Mouse (Mus musculus) MEL (cell line): ENCODE measurements around the gene Slc44a3. TPM values are rescaled to one million over a fixed set of nuclear protein-coding genes. Genes with fewer than 3 reads are reported as not detected.

Source experiments
- DNase-seq: peaks from one replicate; pipeline ENCODE4 v3.0.0; 2011; ENCODE audit warnings: low read depth, low spot score
- H3K27ac ChIP-seq: 2 replicates; pipeline ENCODE4 v1.5.1; 2012; ENCODE audit warnings: low read depth, mild to moderate bottlenecking, control low read depth, low read length, moderate library complexity; ENCODE audit not compliant: control insufficient read depth
- H3K27me3 ChIP-seq, 2 experiments: fragments of 150-350 bp in 1 of 2; sonication (generic) in 1 of 2; 2 replicates each; pipeline ENCODE4 v1.6.1; 2012; ENCODE audit warnings: low read length in 2 of 2, mild to moderate bottlenecking in 2 of 2, improper control_type of control experiment in 1 of 2, moderate library complexity in 1 of 2; ENCODE audit not compliant: insufficient read depth in 2 of 2, control insufficient read depth in 1 of 2
- H3K36me3 ChIP-seq, 2 experiments: 2 replicates each; pipeline ENCODE4 v1.6.1; 2012 to 2014; ENCODE audit warnings: low read length in 2 of 2, improper control_type of control experiment in 1 of 2, inconsistent platforms in 1 of 2, mild to moderate bottlenecking in 1 of 2; ENCODE audit not compliant: insufficient read depth in 2 of 2, control insufficient read depth in 1 of 2
- H3K4me1 ChIP-seq, 2 experiments: fragments of 150-350 bp in 1 of 2; sonication (generic) in 1 of 2; 2 replicates each; pipeline ENCODE4 v1.6.1; 2012; ENCODE audit warnings: low read length in 2 of 2, improper control_type of control experiment in 1 of 2, mild to moderate bottlenecking in 1 of 2; ENCODE audit not compliant: insufficient read depth in 2 of 2, control insufficient read depth in 1 of 2
- H3K4me3 ChIP-seq, 2 experiments: fragments of 150-350 bp in 1 of 2; sonication (generic) in 1 of 2; 2 replicates each; pipeline ENCODE4 v1.5.1; 2012; ENCODE audit warnings: low read depth in 2 of 2, low read length in 2 of 2, mild to moderate bottlenecking in 2 of 2, moderate library complexity in 2 of 2, control low read depth in 1 of 2, improper control_type of control experiment in 1 of 2; ENCODE audit not compliant: control insufficient read depth in 1 of 2, insufficient read depth in 1 of 2
- H3K79me2 ChIP-seq: 2 replicates; pipeline ENCODE4 v1.6.1; 2012; ENCODE audit warnings: mild to moderate bottlenecking, low read length, moderate library complexity; ENCODE audit not compliant: control insufficient read depth, poor library complexity, insufficient read depth
- H3K9ac ChIP-seq: 2 replicates; pipeline ENCODE4 v1.6.1; 2012; ENCODE audit warnings: low read depth, mild to moderate bottlenecking, control low read depth, low read length, moderate library complexity; ENCODE audit not compliant: control insufficient read depth, poor library complexity, severe bottlenecking
- H3K9me3 ChIP-seq: fragments of 150-350 bp; sonication (generic); replicated peaks from 2 replicates; pipeline ENCODE4 v1.6.1; 2012; ENCODE audit warnings: mild to moderate bottlenecking, low read length, improper control_type of control experiment, moderate library complexity; ENCODE audit not compliant: insufficient read depth
- BHLHE40 ChIP-seq: IDR thresholded peaks from 2 replicates; pipeline ENCODE4 v1.6.1; 2012; ENCODE audit warnings: low read depth, mild to moderate bottlenecking, inconsistent platforms, low read length, improper control_type of control experiment, borderline replicate concordance
- CHD2 ChIP-seq: IDR thresholded peaks from 2 replicates; pipeline ENCODE4 v1.6.1; 2011; ENCODE audit warnings: low read length, improper control_type of control experiment
- E2F4 ChIP-seq: IDR thresholded peaks from 2 replicates; pipeline ENCODE4 v1.6.1; 2011; ENCODE audit warnings: low read depth, low read length, improper control_type of control experiment, borderline replicate concordance
- GABPA ChIP-seq: IDR thresholded peaks from 2 replicates; pipeline ENCODE4 v1.6.1; 2012; ENCODE audit warnings: low read depth, mild to moderate bottlenecking, inconsistent platforms, low read length, improper control_type of control experiment, moderate library complexity
- GATA1 ChIP-seq: IDR thresholded peaks from 2 replicates; pipeline ENCODE4 v1.6.1; 2011; ENCODE audit warnings: low read depth, low read length, improper control_type of control experiment
- MEF2A ChIP-seq: IDR thresholded peaks from 2 replicates; pipeline ENCODE4 v1.6.1; 2014; ENCODE audit warnings: low read depth, mild to moderate bottlenecking, inconsistent platforms, low read length, improper control_type of control experiment; ENCODE audit not compliant: poor library complexity, insufficient replicate concordance, severe bottlenecking; ENCODE audit errors: extremely low read depth
- MXI1 ChIP-seq: IDR thresholded peaks from 2 replicates; pipeline ENCODE4 v1.6.1; 2011; ENCODE audit warnings: mild to moderate bottlenecking, low read depth, low read length, improper control_type of control experiment
- MYB ChIP-seq: IDR thresholded peaks from 2 replicates; pipeline ENCODE4 v1.6.1; 2011; ENCODE audit warnings: mild to moderate bottlenecking, low read depth, low read length, improper control_type of control experiment
- NELFE ChIP-seq: IDR thresholded peaks from 2 replicates; pipeline ENCODE4 v1.6.1; 2011; ENCODE audit warnings: low read depth, low read length, improper control_type of control experiment
- NRF1 ChIP-seq: IDR thresholded peaks from 2 replicates; pipeline ENCODE4 v1.6.1; 2014; ENCODE audit warnings: low read depth, mild to moderate bottlenecking, inconsistent platforms, low read length, improper control_type of control experiment, moderate library complexity; ENCODE audit not compliant: poor library complexity, insufficient read depth, severe bottlenecking
- POLR2A ChIP-seq, 2 experiments: IDR thresholded peaks; 2 replicates each; pipeline ENCODE4 v1.6.1; 2011 to 2012; ENCODE audit warnings: low read length in 2 of 2, mild to moderate bottlenecking in 2 of 2, control low read depth in 1 of 2, improper control_type of control experiment in 1 of 2, low read depth in 1 of 2, moderate library complexity in 1 of 2; ENCODE audit not compliant: control insufficient read depth in 1 of 2, insufficient read depth in 1 of 2, poor library complexity in 1 of 2
- RAD21 ChIP-seq: IDR thresholded peaks from 2 replicates; pipeline ENCODE4 v1.6.1; 2011; ENCODE audit warnings: mild to moderate bottlenecking, low read depth, low read length, improper control_type of control experiment
- SIN3A ChIP-seq: IDR thresholded peaks from 2 replicates; pipeline ENCODE4 v1.6.1; 2012; ENCODE audit warnings: low read length, improper control_type of control experiment, inconsistent platforms
- SMC3 ChIP-seq: IDR thresholded peaks from 2 replicates; pipeline ENCODE4 v1.6.1; 2011; ENCODE audit warnings: low read depth, low read length, improper control_type of control experiment
- TAL1 ChIP-seq: IDR thresholded peaks from 2 replicates; pipeline ENCODE4 v1.6.1; 2012; ENCODE audit warnings: mild to moderate bottlenecking, inconsistent platforms, low read length, moderate library complexity, mixed read lengths
- TCF12 ChIP-seq: IDR thresholded peaks from 2 replicates; pipeline ENCODE4 v1.6.1; 2014; ENCODE audit warnings: low read depth, mild to moderate bottlenecking, inconsistent platforms, low read length, improper control_type of control experiment, moderate library complexity
- UBTF ChIP-seq: IDR thresholded peaks from 2 replicates; pipeline ENCODE4 v1.6.1; 2012; ENCODE audit warnings: low read depth, mild to moderate bottlenecking, inconsistent platforms, low read length, improper control_type of control experiment, moderate library complexity, borderline replicate concordance; ENCODE audit not compliant: insufficient read depth
- USF2 ChIP-seq, 2 experiments: IDR thresholded peaks; 2 replicates each; pipeline ENCODE4 v1.6.1; 2011 to 2012; ENCODE audit warnings: improper control_type of control experiment in 2 of 2, low read length in 2 of 2, borderline replicate concordance in 1 of 2, inconsistent platforms in 1 of 2, low read depth in 1 of 2, mild to moderate bottlenecking in 1 of 2; ENCODE audit not compliant: insufficient read depth in 1 of 2
- ZMIZ1 ChIP-seq: IDR thresholded peaks from 2 replicates; pipeline ENCODE4 v1.6.1; 2012; ENCODE audit warnings: low read depth, mild to moderate bottlenecking, inconsistent platforms, low read length, improper control_type of control experiment, moderate library complexity
- polyA plus RNA-seq, 2 experiments: library from polyadenylated mRNA; stranded (reverse) in 1 of 2; unstranded in 1 of 2; fragments of >175 nt in 1 of 2; fragments of >200 nt in 1 of 2; gene quantifications; 2 replicates each; pipeline versions ENCODE4 v1.2.1 to v1.2.4; 2012; ENCODE audit warnings: low replicate concordance in 2 of 2, low read depth in 1 of 2; ENCODE audit not compliant: insufficient read length in 2 of 2, insufficient read depth in 1 of 2, missing spikeins in 1 of 2
- total RNA-seq: library from RNA; depleted of rRNA; stranded (reverse); fragments of 300-350 nt; gene quantifications from 2 replicates; pipeline ENCODE4 v1.2.3, GENCODE M21; 2012

Slc44a3 gene
- total and polyA plus RNA-seq, 3 experiments: 0.08 to 0.11 TPM; not detected in 1

DNA sequence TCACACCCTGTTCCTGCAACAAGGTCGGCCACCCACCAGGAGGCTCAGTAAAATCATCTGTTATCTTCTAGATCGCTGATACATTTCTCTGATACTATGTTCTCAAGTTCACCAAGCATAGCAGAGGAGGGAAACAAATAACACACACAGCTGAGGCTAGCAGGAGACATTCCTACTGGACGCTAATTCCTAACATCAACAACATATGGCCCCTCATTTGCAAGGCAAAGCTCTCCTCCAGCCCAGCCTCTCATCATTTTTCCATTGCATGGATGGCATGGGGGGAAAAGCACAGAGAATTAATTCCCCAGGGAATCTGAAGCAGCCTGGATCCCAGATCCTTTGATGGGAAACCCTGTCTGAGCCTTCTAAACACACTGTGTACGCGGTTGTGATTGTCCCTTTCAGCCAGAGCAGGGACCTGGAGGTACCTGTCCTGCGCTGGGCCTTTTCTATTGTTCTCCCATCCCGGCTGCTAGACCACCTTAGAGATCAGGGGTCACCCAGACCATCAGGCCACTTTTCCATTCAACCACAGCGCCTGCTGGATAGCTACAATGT lies 27.2 kb downstream of the Slc44a3 start:
- DNase-seq: no peak
- no peak overlapping the region for H3K27ac ChIP-seq
- no peak overlapping the region for H3K4me3 ChIP-seq
- no peaks in the 10 kb centered on the region; a peak in 2 of 4 replicates for H3K27me3 ChIP-seq
- H3K36me3 ChIP-seq: no peaks in the 10 kb centered on the region
- no peak overlapping the region for H3K9ac ChIP-seq
- H3K79me2 ChIP-seq: no peaks in the 10 kb centered on the region
- no peak for TF ChIP-seq TAL1
- no peak for TF ChIP-seq RAD21
- no peak for TF ChIP-seq MYB
- TF ChIP-seq MEF2A: no peak
- TF ChIP-seq POLR2A (IDR thresholded peaks at IDR 0.05; ENCODE audit: control insufficient read depth in 1 of 2, insufficient read depth in 1 of 2, low read depth in 1 of 2, low read length in 2 of 2, poor library complexity in 1 of 2): no peak
- no peak for TF ChIP-seq NRF1
- TF ChIP-seq TCF12: no peak
- no peak for TF ChIP-seq E2F4
- no peak for TF ChIP-seq ZMIZ1
- no peak for TF ChIP-seq BHLHE40
- no peak for TF ChIP-seq NELFE
- TF ChIP-seq GATA1: no peak
- TF ChIP-seq USF2 (IDR thresholded peaks at IDR 0.05; ENCODE audit: borderline replicate concordance in 1 of 2, insufficient read depth in 1 of 2, low read depth in 1 of 2, low read length in 2 of 2): no peak
- H3K4me1 ChIP-seq: no peaks in the 10 kb centered on the region
- no peaks in the 10 kb centered on the region for H3K9me3 ChIP-seq

- TF ChIP-seq SIN3A (no peak), TAL1 (no peak), GABPA (no peak), SMC3 (no peak), CHD2 (no peak), MXI1 (no peak), UBTF (no peak)
- TF ChIP-seq, all 39 proteins: peak for 0
- no peaks in the 10 kb centered on the region for H3K4me1 ChIP-seq
- H3K27me3 ChIP-seq: no peaks in the 10 kb centered on the region; a peak in 2 of 4 replicates
- DNase-seq: no peak
- H3K36me3 ChIP-seq: no peaks in the 10 kb centered on the region
- H3K9me3 ChIP-seq: no peaks in the 10 kb centered on the region
- H3K9ac ChIP-seq: no peak overlapping the region
- H3K79me2 ChIP-seq: no peaks in the 10 kb centered on the region
- no peak overlapping the region for H3K4me3 ChIP-seq
- H3K27ac ChIP-seq: no peak overlapping the region
Measured at GRCm38 (mm10) chr3:121500734-121501133, 31.5 kb downstream of the Slc44a3 start.
